Mouse (Mus musculus): ENCODE data around the gene Lyst.
"Not testable (repeated sequence)": the region's sequence is repeated elsewhere in the genome, so short reads cannot be mapped to it uniquely, and the experiment has no call there.

The Lyst gene

DNA sequence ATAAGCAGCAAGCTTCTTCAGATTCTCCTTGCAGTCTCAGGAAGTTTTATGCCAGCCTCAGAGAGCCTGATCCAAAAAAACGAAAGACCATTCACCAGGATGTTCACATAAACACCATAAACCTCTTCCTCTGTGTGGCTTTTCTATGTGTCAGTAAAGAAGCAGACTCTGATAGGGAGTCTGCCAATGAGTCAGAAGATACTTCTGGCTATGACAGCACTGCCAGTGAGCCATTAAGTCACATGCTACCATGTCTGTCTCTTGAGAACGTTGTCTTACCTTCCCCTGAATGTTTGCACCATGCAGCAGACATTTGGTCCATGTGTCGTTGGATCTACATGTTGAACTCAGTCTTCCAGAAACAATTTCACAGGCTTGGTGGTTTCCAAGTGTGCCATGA is 47.4 kb downstream of the Lyst start:
- no peak for DNase-seq (ENCODE audit: low spot score)

DNA sequence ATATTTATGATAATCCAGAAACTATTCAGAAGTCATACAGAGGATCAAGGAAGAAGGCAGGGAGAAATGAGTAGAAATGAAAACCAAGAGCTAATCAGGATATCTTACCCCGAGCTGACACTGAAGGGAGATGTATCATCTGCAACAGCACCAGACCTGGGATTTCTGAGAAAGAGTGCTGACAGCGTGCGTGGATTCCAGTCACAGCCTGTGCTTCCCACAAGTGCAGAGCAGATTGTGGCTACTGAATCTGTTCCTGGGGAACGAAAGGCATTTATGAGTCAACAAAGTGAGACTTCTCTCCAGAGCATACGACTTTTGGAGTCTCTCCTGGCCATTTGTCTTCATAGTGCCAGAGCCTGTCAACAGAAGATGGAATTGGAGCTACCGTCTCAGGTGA is 47.8 kb downstream of the Lyst start:
- DNase-seq (ENCODE audit: low spot score), result no peak

DNA sequence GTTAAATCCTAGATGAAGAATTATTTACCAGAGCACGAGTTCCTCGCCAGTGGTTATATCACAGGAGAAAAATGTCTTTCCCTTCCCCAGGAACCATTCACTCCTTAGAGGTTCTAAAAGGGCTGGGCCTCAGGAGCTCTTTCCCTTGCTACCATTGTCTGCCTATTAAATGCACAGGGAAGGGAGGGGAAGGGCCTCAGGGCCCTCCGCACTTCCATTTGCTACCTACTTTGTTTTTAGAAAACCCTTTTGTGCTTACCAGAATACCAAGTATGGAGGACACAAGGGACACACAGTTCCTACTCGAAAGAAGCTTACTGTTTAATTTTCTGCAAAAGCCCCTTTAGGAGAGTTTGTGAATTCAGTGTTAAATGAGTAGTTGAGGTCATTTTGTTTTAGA is 48.5 kb downstream of the Lyst start:
- DNase-seq (ENCODE audit: low spot score), result no peak

DNA sequence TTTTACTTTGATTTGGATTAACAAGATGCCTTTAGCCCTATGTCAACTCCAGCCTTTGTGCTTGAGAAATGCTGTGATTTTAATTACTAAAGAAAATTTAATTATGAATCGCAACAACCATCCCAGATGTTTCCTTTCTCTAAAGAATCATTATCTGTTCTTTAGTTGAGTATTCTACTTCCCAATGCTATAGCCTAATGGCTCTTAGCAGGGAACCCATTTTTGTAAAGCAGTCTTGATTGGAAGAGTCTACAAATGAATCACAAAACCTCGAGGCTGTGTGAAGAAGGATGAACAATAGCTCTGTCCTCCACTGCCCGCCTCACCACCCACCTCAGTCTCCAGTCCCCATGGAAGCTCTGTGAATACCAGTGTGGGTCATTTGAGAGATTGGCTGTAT is 57.1 kb downstream of the Lyst start:
- DNase-seq (ENCODE audit: low spot score), result no peak

DNA sequence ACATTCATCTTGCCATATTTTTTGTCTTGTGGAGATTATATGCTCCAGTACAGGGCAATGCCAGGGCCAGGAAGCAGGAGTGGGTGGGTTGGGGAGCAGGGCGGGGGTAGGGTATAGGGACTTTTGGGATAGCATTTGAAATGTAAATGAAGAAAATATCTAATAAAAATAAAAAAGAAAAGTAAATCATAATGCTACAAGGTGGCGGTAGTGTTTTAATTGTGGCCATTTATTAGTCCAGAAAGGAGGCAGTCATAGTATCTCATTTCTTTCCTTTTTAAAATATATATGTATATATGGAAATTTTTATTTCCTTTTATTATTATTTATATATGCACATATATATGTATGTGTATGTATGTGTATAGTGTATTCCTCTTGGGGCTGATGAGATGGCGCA is 65.3 kb downstream of the Lyst start:
- DNase-seq (ENCODE audit: low spot score), result no peak

DNA sequence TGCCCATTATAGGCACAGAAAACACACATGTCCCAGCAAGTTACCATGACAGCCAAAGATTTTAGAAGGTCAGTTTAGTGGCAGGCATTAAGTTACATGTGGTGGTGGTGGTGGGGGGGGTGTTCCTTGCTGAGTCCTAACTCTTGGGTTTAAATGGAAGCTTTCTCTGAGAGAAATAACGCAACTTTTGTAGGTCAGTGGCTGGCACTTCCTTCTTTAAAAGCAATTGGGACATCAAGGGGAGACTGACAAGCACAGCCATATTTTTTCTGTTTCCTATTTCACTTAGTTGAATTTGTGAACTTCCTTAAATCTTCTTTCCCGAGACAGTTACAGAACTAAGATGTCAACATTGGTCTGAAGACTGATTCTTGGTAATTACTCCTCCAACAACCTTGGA is 75.9 kb downstream of the Lyst start:
- DNase-seq (ENCODE audit: low spot score), result not testable (repeated sequence)

DNA sequence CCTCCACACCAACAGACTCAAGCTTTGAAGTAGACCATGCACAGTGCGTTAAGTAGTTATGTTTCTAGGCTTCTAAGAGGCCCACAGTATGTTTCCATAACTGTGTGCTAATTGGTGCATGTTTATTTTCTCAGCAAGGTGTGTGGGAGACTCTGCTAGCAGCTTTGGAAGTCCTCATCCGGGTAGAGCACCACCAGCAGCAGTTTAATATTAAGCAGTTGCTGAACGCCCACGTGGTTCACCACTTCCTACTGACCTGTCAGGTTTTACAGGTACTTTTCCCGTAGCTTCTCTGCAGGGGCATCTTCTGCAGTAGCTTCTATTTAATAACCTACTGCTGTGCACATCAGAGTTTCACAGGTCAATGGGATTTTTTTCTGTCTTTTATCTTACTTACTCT is 80.5 kb downstream of the Lyst start:
- DNase-seq (ENCODE audit: low spot score), result no peak

DNA sequence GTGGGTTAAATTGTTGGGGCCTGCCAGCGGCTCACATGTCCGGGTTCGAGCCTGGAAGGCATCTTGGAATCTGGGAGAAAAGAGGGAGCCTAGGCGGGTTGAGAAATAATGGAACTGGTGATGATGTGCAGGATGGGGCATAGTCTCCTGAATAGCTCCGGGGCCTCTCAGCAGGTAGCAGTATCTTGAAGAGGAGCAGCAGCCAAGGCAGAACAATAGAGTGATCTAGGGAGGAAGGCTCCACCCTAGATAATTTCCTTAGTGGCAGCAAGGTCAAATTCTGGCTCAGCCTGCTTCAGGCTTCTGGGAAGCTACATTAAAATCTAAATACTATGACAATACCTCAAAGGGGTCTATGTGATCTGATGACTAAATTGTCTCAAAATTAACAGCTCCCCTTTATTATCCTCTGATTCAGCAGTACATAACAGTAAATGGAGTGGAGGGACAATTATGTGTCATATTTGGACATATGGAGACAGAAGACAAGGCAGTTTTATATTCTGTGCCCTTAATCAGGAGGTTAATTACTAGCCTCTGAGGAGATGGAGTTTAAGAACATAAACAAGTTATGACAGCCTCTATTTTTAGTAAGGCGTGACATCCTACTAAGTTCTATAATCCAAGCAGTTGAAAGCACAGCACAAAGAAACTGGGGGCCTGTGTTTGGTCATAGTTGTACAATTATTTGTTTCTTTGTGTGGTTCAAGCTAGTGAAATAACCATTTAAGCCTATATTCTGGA is 81.6 kb downstream of the Lyst start:
- no peak for DNase-seq (ENCODE audit: low spot score)

DNA sequence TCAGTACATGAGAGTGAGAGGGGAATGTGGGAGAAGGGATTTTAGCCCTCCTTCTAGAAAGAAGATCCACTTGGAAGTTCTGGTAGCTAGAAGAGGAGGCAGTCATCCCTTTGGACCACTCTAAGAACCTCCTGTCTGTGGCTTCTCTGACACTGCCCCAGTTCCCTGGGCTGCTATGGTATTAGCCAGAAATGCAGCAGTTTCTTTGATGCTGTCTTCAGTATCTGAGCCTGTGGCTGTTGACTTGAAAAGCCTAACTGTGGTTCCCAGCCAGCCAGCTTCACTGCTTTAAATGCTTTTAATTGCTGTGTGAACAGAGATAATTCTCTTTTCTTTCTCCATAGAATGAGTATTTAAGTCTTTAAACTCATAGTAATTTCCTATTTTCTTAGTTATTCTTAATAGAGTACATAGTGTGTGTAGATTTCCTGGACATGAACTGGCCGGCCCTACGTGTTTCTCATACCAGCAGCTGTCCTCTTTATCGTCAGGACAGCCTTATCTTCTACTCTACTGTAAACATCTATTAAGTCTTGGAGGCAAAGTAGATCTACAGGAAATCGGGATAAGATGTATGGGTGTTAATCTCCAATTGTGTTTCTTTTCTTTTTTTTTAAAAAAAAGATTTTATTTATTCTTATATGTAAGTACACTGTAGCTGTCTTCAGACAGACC is 84.6 kb downstream of the Lyst start:
- no peak for DNase-seq (ENCODE audit: low spot score)

DNA sequence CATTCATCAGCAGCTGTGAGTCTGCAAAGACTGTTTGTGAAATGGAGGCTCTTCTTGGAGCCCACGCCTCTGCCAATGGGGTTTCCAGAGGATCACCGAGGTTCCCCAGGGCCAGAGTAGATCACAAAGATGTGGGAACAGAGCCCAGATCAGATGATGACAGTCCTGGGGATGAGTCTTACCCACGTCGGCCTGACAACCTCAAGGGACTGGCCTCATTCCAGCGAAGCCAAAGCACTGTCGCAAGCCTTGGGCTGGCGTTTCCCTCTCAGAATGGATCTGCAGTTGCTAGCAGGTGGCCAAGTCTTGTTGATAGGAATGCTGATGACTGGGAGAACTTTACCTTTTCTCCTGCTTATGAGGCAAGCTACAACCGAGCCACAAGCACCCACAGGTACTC is 87.7 kb downstream of the Lyst start:
- peak; percentile 58 for DNase-seq (ENCODE audit: low spot score)

DNA sequence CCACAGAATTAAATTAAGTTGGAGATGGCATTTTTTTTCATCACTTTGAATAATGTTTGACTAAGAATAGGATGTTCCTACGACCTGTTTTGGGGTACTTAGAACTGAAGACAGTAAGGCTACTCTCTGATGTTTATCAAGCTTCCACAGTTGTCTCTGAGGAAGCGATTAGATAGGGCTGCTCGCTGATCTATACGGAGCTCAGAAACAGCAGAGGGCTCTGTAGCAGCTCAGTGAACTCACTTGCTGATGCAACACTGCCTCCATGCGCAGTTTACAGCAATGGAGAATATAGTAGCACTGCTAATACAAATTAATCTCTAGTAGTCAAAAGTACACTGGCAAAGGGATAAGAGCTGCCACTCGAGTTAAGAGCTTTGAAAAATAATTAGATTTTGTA is 91.4 kb downstream of the Lyst start:
- DNase-seq (ENCODE audit: low spot score), result peak; percentile 64

DNA sequence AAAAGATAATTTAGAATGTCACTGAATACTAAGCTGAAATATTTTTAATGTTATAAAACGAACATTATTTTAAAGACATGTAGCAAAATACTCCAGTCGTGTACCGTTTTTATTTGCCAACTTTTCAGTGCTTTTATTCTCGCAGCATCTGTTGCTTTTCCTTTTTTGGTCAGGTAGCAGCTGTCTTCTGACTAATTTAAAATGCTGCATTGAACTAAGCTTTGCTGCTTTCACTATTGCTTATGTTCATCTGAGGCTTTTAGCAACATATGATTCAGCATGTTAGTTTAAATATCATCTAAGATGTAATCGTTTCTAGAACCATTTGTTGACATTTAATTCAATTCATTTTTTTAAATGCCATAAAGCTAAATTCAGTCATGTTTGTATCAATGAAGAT is 113.3 kb downstream of the Lyst start:
- DNase-seq (ENCODE audit: low spot score), result no peak

DNA sequence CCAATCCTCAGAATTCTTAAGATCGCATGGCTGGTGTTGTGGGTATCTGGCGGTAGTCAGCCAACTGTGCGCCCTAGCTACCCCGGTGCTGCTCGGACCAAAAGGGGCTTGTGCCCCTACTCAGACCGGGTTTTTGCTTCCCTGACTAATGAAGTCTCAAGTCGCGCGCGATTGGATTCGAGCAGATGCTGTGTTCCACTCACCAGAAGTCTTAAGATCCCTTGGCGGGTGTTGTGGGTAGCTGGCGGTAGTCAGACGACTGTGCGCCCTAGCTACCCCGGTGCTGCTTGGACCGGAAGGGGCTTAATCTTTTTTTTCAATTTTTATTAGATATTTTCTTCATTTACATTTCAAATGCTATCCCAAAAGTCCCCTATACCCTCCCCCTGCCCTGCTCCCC is 131.2 kb downstream of the Lyst start:
- not testable (repeated sequence) for DNase-seq (ENCODE audit: low spot score)

DNA sequence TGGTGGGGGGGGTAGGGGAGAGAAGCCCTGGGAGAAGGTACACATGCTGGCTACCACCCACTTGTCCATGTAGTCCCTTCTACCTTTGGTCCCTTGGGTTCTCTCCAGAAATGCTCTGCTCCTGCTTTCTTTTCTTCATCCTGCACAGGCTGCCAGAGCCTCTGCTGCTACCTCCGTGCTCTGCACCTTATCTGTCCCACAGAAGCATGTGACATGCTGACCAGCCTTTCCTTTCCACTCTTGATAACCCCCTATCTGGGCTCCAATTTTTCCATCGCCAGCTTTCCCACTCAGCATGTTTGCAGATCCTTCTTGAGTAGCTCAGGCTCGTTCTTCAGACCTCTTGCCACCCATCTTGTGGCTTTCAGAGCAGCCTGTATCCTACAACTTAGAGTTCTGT is 133.1 kb downstream of the Lyst start:
- DNase-seq (ENCODE audit: low spot score), result no peak

DNA sequence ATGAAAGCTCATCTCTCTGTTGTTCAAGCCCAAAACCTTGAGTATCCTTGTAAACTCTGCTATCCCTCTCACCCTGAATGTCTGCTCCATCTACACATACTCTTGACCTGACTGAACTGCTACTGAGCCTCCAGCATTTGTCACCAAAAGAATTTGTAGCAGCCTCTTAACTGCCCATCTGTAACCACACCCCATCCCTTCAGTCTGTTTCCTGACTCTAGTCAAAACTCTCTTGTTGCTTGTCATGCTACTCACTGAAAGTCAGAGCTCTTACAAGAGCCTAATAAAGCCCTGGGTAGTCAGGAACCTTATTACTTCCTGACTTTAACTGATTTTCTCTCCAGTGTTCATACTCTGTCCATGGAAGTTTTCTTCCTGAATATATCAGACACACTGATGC is 133.6 kb downstream of the Lyst start:
- DNase-seq (ENCODE audit: low spot score), result no peak

DNA sequence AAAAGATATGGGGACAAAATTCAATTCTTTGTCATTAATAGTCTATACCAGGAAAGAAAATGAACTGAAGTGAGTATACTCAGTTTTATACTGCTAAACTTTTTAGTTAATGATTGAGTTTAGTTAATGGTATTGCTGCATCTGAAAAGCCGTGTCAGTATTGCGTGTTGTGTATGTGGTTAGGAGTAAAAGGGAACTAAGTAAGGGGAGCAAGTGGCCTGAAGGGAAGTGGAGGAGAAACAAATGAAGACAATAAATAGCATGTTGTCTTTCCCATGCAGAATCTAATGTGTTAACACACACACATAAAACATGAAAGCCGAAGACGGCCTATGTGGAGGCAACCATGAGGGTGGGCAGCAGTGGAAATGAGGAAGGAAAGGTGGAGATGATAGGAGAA is 149.0 kb downstream of the Lyst start:
- no peak for DNase-seq (ENCODE audit: low spot score)

DNA sequence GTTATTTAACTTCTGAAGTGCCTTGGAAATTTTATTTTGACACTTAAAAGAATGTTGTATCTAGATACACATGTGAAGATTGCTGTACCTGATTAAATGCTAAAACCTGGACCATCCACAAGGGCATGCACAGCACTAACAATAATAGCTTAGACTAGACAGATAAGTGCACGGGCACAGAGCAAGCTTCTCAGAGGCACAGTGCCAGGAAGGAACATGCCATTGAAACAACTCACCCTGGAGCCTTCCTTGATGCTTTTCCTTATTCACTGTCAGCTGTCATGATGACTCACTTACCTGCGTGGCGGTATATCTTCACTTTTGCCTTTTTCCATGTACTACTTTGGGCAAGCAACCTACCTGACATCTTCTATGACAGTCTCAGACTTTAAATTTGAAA is 155.7 kb downstream of the Lyst start:
- no peak for DNase-seq (ENCODE audit: low spot score)

DNA sequence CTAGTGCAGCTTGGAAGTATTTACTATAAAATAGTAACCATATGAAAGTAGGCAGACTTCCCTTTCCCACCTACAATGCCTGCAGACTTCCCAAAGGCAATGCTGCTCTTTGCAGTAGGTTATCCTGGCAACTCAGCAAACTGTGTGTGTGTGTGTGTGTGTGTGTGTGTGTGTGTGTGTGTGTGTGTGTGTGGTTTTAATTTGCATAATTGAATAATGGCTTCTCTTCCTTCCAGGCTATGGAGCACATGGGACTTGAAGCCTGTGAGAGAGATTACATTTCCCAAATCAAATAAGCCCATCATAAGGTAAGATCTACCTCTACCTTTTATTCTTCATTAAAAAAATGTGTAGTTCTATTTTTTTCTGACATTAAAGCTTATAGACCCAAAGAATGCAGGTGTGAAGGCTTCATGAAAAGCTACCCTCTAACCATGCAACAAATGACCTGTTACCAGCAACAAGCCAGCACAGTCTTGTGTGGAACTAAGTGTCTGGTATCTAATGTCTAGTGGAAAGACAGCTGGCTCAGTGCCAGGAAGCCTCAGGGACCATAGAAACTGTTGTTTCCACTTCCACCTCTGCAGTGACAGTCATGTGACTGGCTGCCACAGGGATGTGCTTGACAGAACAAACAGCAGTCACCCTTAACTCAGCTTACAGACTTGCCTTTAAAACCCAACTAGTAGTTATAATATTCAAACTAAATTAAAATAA is 185.7 kb downstream of the Lyst start:
- peak; percentile 73 for DNase-seq (ENCODE audit: low spot score)

DNA sequence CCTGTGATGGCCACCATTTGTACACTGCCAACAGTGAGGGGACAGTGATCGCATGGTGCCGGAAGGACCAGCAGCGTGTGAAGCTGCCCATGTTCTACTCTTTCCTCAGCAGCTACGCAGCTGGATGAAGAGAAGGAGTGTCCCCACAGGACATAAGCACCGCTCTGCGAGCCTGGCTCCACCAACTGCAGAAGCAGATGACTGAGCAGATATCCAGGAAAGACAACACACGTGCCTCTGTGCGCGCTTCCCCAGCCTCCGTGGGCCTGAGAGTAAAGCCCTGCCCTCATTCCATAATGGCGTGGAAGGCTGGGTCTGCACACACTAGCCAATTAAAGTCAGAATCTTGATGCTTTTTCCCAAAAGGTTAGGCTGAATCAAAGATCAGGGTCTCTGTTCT is 186.9 kb downstream of the Lyst start:
- DNase-seq (ENCODE audit: low spot score), result no peak

DNA sequence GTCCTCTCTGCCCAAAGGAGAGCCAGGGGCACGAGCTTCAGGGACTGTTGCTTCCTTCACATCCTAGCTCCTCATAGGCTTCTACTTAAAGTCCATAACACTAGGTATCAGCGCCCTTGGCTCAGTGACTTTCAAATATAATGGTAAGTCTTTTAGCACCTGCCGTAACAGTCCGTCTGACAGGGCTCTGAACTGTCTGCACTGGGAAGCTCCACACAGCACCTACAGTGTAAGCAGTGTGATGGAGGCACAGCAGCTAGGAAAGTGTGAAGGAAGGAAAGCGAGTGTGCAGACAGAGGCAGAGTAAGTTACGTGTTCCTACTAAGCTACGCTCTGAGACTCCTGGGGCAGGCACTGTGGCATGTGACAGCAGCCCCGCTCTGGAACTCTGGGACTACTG is 187.5 kb downstream of the Lyst start:
- no peak for DNase-seq (ENCODE audit: low spot score)

DNA sequence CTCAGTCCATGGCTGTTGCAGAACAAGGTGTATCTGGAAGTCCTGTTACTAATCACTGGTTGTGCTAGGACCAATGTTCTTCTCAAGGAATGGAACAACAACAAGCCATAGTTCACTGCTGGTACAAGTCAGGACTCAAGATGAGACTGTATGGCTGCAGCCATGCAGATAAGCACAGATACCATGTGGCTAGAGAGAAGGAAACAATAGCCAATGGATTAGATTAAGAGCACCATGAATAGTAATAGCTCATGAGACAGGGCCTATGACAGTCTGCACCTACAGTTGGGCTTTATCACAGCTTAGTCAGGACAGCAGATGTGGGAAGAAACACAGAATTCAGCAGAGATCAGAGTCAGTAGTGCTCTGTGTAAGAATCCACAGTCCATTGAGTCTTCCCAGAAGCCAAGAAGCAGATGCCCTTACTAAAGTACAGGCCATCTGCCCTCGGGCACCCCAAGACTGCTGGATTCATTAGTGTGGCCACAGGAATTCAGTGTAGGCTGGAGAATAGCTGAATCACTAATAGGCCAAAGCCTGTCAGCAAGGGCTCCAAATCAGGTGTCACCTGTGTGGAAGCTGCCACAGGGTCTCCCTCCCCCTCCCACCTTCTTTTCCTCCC is 188.8 kb downstream of the Lyst start:
- DNase-seq (ENCODE audit: low spot score), result no peak

DNA sequence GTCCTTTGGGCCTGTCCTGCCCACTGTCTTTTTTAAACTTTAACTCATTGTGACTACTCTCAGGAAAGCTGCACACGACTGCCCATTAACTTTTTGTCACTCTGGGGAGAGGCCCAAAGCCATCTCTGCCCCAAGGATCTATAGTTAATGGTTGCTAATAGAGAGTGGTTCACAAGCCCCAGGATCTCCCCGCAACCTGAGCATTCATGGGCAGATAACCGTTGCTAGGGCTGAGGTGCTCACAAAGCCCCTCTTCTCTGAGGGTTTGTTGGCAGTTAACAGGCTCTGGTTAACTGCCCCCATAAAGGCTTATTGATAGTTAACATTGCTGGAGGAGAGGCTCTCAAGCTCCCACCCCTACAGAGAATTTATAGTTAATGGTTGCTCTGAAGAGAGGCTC is 190.1 kb downstream of the Lyst start:
- no peak for DNase-seq (ENCODE audit: low spot score)

DNA sequence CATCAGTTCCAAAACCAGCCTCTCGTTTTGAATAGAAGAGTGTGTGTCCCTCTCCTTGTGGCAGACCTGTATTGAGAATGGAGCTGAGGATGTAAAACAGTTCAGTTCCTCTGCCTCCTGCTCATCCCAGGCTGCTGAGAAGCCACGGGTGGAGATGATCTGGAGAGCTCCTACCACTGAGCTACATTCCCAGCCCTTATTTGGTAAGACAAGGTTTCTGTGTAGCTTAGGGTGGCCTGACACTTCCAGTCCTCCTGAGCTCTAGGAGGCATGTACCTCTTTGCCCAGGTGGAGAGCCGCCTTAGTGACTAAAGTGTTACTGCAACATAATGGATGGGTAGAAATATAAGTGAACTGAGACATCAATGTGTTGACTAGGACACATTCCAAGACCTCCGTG is 190.8 kb downstream of the Lyst start:
- no peak for DNase-seq (ENCODE audit: low spot score)

Measured in MN1 (cell line).